Mouse (Mus musculus): ENCODE data around the gene Phf24.

- TF ChIP-seq CTCF (IDR thresholded peaks at IDR 0.05; ENCODE audit: extremely low read depth, insufficient read length, insufficient replicate concordance, low read depth, low read length) (no peak), POLR2A (IDR thresholded peaks at IDR 0.05; ENCODE audit: low read depth, low read length) (no peak)
These were observed 37.1 kb downstream of the Phf24 start for GRCm38 (mm10) chr4:42953435-42954094.
